Mouse (Mus musculus) liver, embryonic 11.5 days (tissue): Measurements from ENCODE around the gene Vopp1. TPM values are rescaled to one million over a fixed set of nuclear protein-coding genes. Genes with fewer than 3 reads are reported as not detected.

Source experiments
- ATAC-seq: fragments of 200-750 bp; cut with Nextera tagmentation; replicated peaks from 2 replicates; pipeline ENCODE4 v1.8.0; 2017; ENCODE audit warnings: moderate number of reproducible peaks, mild to moderate bottlenecking, moderate TSS enrichment, moderate library complexity; ENCODE audit not compliant: low FRiP score
- DNase-seq: peaks from one replicate; pipeline ENCODE4 v3.0.0-alpha.2; 2017; ENCODE audit warnings: low spot score
- H3K27ac ChIP-seq: fragments of 300-500 bp; sonication (generic); 2 replicates; pipeline ENCODE4 v1.5.1; 2014; ENCODE audit warnings: mild to moderate bottlenecking, low read depth, low read length, control low read depth
- H3K27me3 ChIP-seq: fragments of 300-500 bp; sonication (generic); replicated peaks from 2 replicates; pipeline ENCODE4 v1.6.1; 2014; ENCODE audit warnings: low read length, mixed read lengths; ENCODE audit not compliant: control insufficient read depth, insufficient read depth
- H3K36me3 ChIP-seq: fragments of 300-500 bp; sonication (generic); 2 replicates; pipeline ENCODE4 v1.6.1; 2014; ENCODE audit warnings: mild to moderate bottlenecking, low read length, moderate library complexity, mixed read lengths; ENCODE audit not compliant: control insufficient read depth, insufficient read depth
- H3K4me1 ChIP-seq: fragments of 300-500 bp; sonication (generic); replicated peaks from 2 replicates; pipeline ENCODE4 v1.6.1; 2014; ENCODE audit warnings: low read length, mixed read lengths; ENCODE audit not compliant: control insufficient read depth, insufficient read depth
- H3K4me2 ChIP-seq: fragments of 300-500 bp; sonication (generic); 2 replicates; pipeline ENCODE4 v1.6.1; 2014; ENCODE audit warnings: mild to moderate bottlenecking, control low read depth, moderate library complexity
- H3K4me3 ChIP-seq: fragments of 300-500 bp; sonication (generic); 2 replicates; pipeline ENCODE4 v1.5.1; 2014; ENCODE audit warnings: low read depth, low read length, control low read depth
- H3K9ac ChIP-seq: fragments of 300-500 bp; sonication (generic); 2 replicates; pipeline ENCODE4 v1.6.1; 2014; ENCODE audit warnings: low read depth, low read length, control low read depth
- H3K9me3 ChIP-seq: fragments of 300-500 bp; sonication (generic); 2 replicates; pipeline ENCODE4 v1.6.1; 2016; ENCODE audit warnings: low read length, inconsistent platforms, mixed read lengths; ENCODE audit not compliant: control insufficient read depth
- WGBS: fragments of 180-500 bp; shearing (Covaris S2); extraction: QIAGEN DNeasy Blood & Tissue Kit; methylation state at CpG from one replicate; pipeline ENCODE4 v1.1.7; 2014; 5-methylcytosine and 5-hydroxymethylcytosine counted together
- polyA plus RNA-seq: library from polyadenylated mRNA; unstranded; fragments of >200 nt; fragmentation: Nextera tagmentation; extraction: Ambion mirVana; gene quantifications from 2 replicates; pipeline ENCODE4 v1.2.1, GENCODE M21; 2014

Vopp1 gene
- polyA plus RNA-seq, 1 experiment from 2014 or later, result 23.8 TPM

DNA sequence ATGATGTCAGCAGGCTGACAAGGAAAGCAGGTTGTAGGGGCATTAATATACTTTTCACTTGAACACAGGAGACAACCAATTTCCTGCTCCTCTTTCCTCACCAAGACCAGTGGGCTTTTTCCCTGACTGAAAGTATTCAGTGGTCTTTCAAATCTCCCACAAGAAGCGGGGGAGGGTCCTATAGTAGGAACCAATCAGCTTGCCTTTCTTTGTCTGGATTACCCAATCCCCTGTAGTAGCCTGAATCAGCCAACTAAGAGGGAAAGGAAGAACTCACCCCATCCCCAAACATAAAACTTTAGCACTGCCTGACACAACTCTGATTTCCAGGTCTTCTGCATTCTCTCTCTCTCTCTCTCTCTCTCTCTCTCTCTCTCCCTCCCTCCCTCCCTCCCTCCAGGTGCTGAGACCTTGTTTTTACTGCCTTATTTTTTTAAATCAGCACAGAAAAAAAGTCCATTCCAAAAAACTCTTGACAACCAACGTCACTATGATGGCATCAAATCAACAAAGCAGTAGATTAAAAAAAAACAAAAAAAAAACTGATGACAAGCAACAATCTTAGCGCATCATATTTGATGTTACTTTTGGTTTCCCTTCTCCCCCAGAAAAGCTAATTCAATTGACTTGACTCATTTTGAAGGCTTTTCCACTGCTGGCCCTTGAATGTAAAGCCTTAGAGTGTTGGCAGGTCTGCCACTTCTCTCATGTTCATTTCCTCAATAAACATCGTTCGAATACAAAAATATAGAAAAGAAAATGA lies 2.1 kb downstream of the Vopp1 start:
- Histone ChIP-seq H3K36me3 (no peaks in the 10 kb centered on the region), H3K27ac (no peak overlapping the region), H3K9ac (no peak overlapping the region), H3K4me1 (peaks cover 7% of the 10 kb centered on the region; the same call in 1 of the 2 replicates), H3K27me3 (no peaks in the 10 kb centered on the region), H3K9me3 (no peaks in the 10 kb centered on the region), H3K4me2 (peak overlapping the region; percentile 52), H3K4me3 (peak overlapping the region; percentile 79; the same call in 1 of the 2 replicates)
- ATAC-seq (no peak), DNase-seq (no peak)
- WGBS, result 65% methylated on average over 5 of the region's 5 CpGs

DNA sequence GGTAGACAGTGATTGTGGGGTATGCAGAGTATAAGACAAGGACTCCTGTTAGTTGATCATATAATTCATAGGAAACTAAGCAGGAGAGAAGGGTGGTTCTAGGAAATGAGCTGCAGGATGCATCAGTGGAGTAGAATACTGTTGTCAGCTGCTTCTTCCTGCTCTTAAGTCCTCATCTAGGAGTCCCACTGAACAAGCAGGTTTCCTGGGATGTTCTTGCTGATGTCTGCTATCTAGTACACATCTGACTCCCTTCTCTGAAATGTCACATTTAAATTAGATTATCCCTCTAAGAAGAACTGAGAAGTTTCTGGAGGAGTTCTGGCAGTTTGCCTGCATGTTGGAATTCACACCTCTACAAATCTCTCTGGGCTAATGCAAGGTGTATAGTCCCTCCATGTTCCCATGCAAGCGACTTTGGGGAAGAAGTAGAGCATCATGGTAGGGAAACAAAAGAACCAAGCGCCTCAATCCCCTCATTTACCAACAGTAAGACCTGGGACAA lies 10.5 kb downstream of the Vopp1 start:
- no peak overlapping the region for H3K4me2 ChIP-seq
- no peak overlapping the region for H3K27ac ChIP-seq
- no peaks in the 10 kb centered on the region for H3K9me3 ChIP-seq
- H3K4me3 ChIP-seq, result no peak overlapping the region
- H3K9ac ChIP-seq, result no peak overlapping the region
- ATAC-seq (no peak), DNase-seq (no peak)
- 0 out of 2 replicates have a peak, but pooled peaks cover 2% of the 10 kb centered on the region for H3K4me1 ChIP-seq
- WGBS, result 76% methylated on average over 2 of the region's 2 CpGs
- no peaks in the 10 kb centered on the region for H3K27me3 ChIP-seq
- H3K36me3 ChIP-seq, result no peaks in the 10 kb centered on the region

DNA sequence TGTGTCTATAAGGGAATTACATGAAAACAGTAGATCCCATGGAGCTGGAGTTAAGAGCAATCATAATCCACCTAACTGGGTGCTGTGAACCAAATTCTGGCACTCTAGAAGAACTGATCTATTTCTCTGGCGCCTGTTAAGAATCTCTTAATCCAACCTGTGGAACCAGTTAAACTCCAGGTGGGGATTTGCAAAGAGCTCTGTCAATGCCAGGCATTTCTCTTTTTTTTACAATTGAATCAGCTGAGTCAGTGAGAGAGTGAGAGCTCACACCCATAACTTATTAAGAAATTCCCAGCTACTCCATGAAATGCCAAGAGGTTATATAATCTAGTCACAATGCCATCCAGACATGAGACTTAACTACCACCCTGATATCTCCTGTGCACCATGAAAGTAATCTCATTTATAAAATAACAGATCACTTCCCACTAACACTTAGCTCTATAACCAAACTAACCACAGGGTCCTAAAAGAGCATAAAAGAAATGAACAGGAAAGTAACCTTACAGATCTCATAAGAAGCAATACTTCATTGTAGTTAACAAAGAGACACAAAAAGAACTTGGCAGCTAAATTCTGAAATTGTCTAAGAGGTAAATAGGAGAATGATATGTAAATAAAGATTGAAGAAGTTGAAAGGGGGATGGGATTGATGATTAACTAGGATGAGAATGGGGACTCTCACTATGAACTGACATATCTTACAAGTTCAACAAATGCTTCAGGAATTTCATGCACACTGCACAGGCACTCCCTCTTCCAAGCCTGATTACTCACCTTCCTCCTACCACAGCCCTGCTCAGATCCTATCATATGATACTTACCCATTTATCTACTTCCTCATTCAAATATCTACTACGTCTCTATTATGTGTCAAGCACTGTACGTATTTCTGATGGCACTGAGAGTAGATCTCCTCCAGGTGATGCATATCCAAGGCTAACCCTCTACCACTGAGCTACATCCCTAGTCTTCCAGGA lies 12.9 kb downstream of the Vopp1 start:
- Histone ChIP-seq H3K4me2 (no peak overlapping the region), H3K36me3 (no peaks in the 10 kb centered on the region; the same call in 1 of the 2 replicates), H3K9ac (no peak overlapping the region), H3K4me1 (0 out of 2 replicates have a peak, but pooled peaks cover 2% of the 10 kb centered on the region), H3K27me3 (no peaks in the 10 kb centered on the region), H3K9me3 (0 out of 2 replicates have a peak, but pooled peaks cover 2% of the 10 kb centered on the region), H3K4me3 (no peak overlapping the region), H3K27ac (no peak overlapping the region)
- DNase-seq (no peak), ATAC-seq (no peak)
- 62% methylated on average over 3 of the region's 3 CpGs for WGBS

DNA sequence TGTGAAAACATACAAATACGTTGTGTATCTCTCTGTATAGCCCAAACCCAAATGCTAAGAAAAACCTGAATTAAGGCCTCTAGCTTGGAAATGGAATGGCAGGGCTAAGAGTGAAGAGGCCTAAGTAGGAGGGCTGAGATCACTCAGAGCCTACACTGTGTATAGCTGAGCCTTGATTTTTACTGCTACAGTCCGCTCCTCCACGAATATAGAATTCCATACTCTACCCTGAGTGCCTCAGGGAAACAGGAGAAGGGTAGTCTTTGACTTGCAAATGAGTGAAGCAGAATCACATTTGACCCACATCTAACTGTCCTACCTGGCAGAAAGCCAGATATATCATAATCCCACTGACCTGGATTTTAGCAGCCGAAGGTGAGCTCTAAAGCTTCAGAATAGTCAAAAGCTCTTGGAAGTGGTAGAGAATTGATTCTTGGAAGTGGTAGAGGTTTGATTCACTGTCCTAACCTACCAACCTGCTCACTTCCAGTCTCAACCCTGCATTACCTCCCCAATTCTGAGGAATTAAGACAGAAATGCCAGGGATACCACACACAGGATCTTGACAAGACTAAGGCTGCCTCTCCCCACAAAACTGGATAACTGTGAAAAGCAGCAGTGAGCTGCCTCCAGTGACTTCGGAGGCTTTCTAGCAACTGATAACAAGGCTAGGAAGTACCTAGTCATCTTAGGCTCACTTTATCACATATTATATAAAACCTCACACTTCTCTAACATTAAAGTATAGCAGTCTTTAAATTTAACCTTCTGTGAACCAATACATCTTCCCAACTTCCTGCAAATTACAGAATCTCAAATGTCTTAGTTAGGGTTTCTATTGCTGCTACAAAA lies 19.5 kb downstream of the Vopp1 start:
- Histone ChIP-seq H3K9ac (no peak overlapping the region), H3K4me3 (no peak overlapping the region), H3K4me2 (no peak overlapping the region), H3K27me3 (no peaks in the 10 kb centered on the region), H3K36me3 (no peaks in the 10 kb centered on the region; the same call in 1 of the 2 replicates), H3K9me3 (0 out of 2 replicates have a peak, but pooled peaks cover 2% of the 10 kb centered on the region), H3K4me1 (no peaks in the 10 kb centered on the region), H3K27ac (no peak overlapping the region)
- DNase-seq (no peak), ATAC-seq (no peak)
- 82% methylated on average over 5 of the region's 5 CpGs for WGBS

DNA sequence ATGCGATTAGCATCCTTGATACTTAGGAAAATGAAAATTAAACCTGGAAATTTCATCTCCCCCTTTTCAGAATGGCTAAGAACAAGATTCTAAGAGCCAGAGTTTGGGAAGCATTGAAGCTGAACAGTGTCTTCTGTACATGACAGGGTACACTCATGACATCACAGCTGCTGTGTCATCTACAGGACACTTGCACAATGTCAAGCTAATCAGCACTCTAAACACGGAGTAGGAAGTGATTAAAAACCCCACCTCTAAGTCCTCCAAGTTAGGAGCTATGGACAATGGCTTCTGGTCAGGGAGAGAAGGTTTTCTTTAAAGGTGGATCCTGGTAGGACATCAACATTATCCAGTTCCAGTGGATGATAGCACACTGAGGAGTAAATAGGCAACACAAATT lies 21.8 kb downstream of the Vopp1 start:
- 62% methylated on average over 2 of the region's 2 CpGs for WGBS
- Histone ChIP-seq H3K4me2 (no peak overlapping the region), H3K9ac (no peak overlapping the region), H3K27me3 (no peaks in the 10 kb centered on the region), H3K9me3 (no peaks in the 10 kb centered on the region), H3K27ac (no peak overlapping the region), H3K4me1 (no peaks in the 10 kb centered on the region), H3K36me3 (no peaks in the 10 kb centered on the region), H3K4me3 (no peak overlapping the region)
- ATAC-seq (no peak; the same call in 1 of the 2 replicates), DNase-seq (no peak)

DNA sequence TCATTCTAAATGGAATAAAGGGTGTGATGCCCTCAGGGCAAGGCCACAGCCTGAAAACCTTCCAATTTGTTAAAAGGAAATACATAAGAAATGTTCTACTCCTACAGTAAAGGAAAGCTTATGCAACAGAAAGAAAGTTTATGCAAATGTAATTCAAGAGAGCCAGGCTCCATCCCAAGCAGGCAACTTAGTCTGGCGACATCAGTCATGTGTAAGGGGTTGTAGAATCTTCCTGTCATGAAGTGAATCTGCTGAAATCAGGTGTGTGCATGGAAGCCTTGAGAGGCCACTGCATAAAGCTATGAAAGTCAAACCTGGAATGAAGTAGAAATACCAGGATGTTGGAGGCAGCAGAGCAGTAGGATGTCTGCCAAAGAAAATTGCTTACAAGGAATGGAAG lies 26.0 kb downstream of the Vopp1 start:
- Histone ChIP-seq H3K9me3 (no peaks in the 10 kb centered on the region), H3K27ac (no peak overlapping the region), H3K4me1 (peaks cover 4% of the 10 kb centered on the region; the same call in 1 of the 2 replicates), H3K4me2 (no peak overlapping the region), H3K9ac (no peak overlapping the region), H3K27me3 (no peaks in the 10 kb centered on the region), H3K4me3 (no peak overlapping the region), H3K36me3 (no peaks in the 10 kb centered on the region)
- ATAC-seq (no peak), DNase-seq (no peak)
- WGBS, result 90% methylated on average over 1 of the region's 1 CpGs

DNA sequence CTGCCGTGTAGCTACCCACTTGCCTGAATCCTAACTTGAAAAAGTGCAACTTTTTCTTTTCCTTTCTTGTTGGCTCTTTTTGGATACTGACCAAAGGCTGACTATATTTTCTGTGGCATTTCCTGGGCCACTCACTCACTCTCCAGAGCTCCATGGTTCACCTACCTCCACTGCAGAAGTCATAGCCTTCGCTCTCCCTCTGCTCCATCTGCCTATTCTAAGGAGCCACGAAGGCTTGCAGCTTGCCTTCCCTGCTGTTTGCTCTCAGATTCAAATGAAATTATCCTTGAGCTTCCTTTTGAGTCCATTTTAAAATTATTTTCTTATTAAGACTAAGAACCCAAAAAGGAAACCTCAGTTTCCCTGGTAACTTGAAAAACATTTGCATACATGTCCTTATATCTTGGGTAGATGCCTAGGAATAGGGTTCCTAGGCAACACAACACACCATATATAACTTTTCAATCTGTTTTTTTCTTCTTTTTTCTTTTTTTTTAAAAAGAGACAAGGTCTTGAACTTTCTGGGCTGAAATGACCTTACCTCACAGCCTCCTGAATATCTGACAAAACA lies 28.0 kb downstream of the Vopp1 start:
- Histone ChIP-seq H3K4me2 (no peak overlapping the region), H3K4me1 (peaks cover 4% of the 10 kb centered on the region; the same call in 1 of the 2 replicates), H3K4me3 (no peak overlapping the region), H3K27me3 (no peaks in the 10 kb centered on the region), H3K36me3 (no peaks in the 10 kb centered on the region), H3K9ac (no peak overlapping the region), H3K27ac (no peak overlapping the region), H3K9me3 (no peaks in the 10 kb centered on the region)
- WGBS, result 85% methylated on average over 3 of the region's 3 CpGs
- no peak for DNase-seq
- no peak for ATAC-seq
